Comparison of ENCODE assay signal across 8 mouse cellular contexts in the genomic region with DNA sequence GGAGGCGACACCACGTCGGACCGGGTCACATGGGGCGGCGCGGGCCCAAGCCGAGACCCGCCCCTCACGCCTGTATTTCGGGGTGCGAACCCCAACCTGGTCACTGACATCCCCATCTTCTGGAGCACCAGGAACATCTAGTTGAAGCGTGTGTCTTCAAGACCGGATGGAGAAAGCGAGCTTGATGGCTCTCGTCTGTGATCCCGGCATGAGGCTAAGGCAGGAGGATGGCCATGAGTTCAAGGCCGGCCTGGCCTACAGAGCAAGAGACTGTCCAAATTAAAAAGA. TPM values are rescaled to one million over a fixed set of nuclear protein-coding genes. Genes with fewer than 3 reads are reported as not detected.
A peak's percentile ranks its signal among the peaks of the same experiment; 100 is the strongest.
DNase-seq lines count a peak whose midpoint lies in the region; ATAC-seq and TF ChIP-seq lines count a peak whose summit lies in the region.

No protein-coding gene starts in this region.

- no peak; the same call in 1 of the 2 replicates for ATAC-seq in embryonic facial prominence, embryonic 15.5 days (ENCODE audit: insufficient number of reproducible peaks, low FRiP score, low TSS enrichment, low read depth)
- ATAC-seq in limb, embryonic 13.5 days (ENCODE audit: low FRiP score, low read depth) = no peak; the same call in 1 of the 2 replicates
- ATAC-seq in neural tube, embryonic 13.5 days (ENCODE audit: low read depth) = no peak

- peak; percentile 68 for DNase-seq in layer of hippocampus, adult 9-11 months
- DNase-seq in layer of hippocampus, adult 18-20 months (ENCODE audit: low spot score in 2 of 2) = no peak
- peak; percentile 89 for DNase-seq in MEL (ENCODE audit: low read depth, low spot score)
- no peak for DNase-seq in urinary bladder, postnatal 4 days (ENCODE audit: low spot score in 2 of 2)
- DNase-seq in ovary, postnatal 14 days (ENCODE audit: low spot score) = no peak

- H3K4me1 ChIP-seq in MEL (ENCODE audit: control insufficient read depth in 1 of 2, insufficient read depth in 2 of 2, low read length in 2 of 2) = peaks cover 11 to 18% of the 10 kb centered on the region in 2 experiments
- H3K4me1 ChIP-seq in embryonic facial prominence, embryonic 15.5 days = peaks cover 33% of the 10 kb centered on the region
- H3K4me1 ChIP-seq in limb, embryonic 13.5 days = peaks cover 39% of the 10 kb centered on the region
- peaks cover 39% of the 10 kb centered on the region for H3K4me1 ChIP-seq in neural tube, embryonic 13.5 days (replicated peaks)

- TF ChIP-seq RAD21 in MEL (IDR thresholded peaks at IDR 0.05; ENCODE audit: low read depth, low read length) = no peak

- TF ChIP-seq POLR2A in MEL (IDR thresholded peaks at IDR 0.05; ENCODE audit: control insufficient read depth in 1 of 2, insufficient read depth in 1 of 2, low read depth in 1 of 2, low read length in 2 of 2, poor library complexity in 1 of 2) = peak in 1 of 2 experiments; percentile 33; a peak in 2 of 4 replicates

- no peak for TF ChIP-seq EP300 in MEL (IDR thresholded peaks at IDR 0.05; ENCODE audit: low read depth in 1 of 2, low read length in 2 of 2)

- peaks cover 19% of the 10 kb centered on the region for H3K79me2 ChIP-seq in MEL (ENCODE audit: control insufficient read depth, insufficient read depth, low read length, poor library complexity)

- WGBS in embryonic facial prominence, embryonic 15.5 days = 15% methylated on average over 18 of the region's 18 CpGs
- 17% methylated on average over 18 of the region's 18 CpGs for WGBS in limb, embryonic 13.5 days
- WGBS in neural tube, embryonic 13.5 days = 19% methylated on average over 18 of the region's 18 CpGs

- no peaks in the 10 kb centered on the region for H3K9me3 ChIP-seq in MEL (replicated peaks; ENCODE audit: insufficient read depth, low read length)
- H3K9me3 ChIP-seq in embryonic facial prominence, embryonic 15.5 days (replicated peaks) = no peaks in the 10 kb centered on the region
- no peaks in the 10 kb centered on the region for H3K9me3 ChIP-seq in limb, embryonic 13.5 days
- H3K9me3 ChIP-seq in neural tube, embryonic 13.5 days = no peaks in the 10 kb centered on the region

- H3K9ac ChIP-seq in MEL (ENCODE audit: control insufficient read depth, low read depth, low read length, poor library complexity, severe bottlenecking) = peak overlapping the region; percentile 95
- peak overlapping the region; percentile 97 for H3K9ac ChIP-seq in embryonic facial prominence, embryonic 15.5 days
- peak overlapping the region; percentile 99 for H3K9ac ChIP-seq in limb, embryonic 13.5 days
- peak overlapping the region; percentile 99 for H3K9ac ChIP-seq in neural tube, embryonic 13.5 days

- H3K4me3 ChIP-seq in MEL (ENCODE audit: control insufficient read depth in 1 of 2, insufficient read depth in 1 of 2, low read depth in 2 of 2, low read length in 2 of 2) = peak overlapping the region; percentile 84 to 87
- H3K4me3 ChIP-seq in embryonic facial prominence, embryonic 15.5 days (replicated peaks) = peak overlapping the region; percentile 89
- H3K4me3 ChIP-seq in limb, embryonic 13.5 days = peak overlapping the region; percentile 90
- H3K4me3 ChIP-seq in neural tube, embryonic 13.5 days = peak overlapping the region; percentile 83

- no peak for TF ChIP-seq CTCF in MEL (IDR thresholded peaks at IDR 0.05 in 2 of 3, conservative IDR thresholded peaks at IDR 0.05 in 1 of 3; ENCODE audit: control insufficient read depth in 1 of 3, insufficient read depth in 1 of 3, low read depth in 2 of 3, low read length in 3 of 3, poor library complexity in 1 of 3, severe bottlenecking in 1 of 3)

- peak overlapping the region; percentile 1; the same call in 1 of the 2 replicates for H3K27ac ChIP-seq in MEL (ENCODE audit: control insufficient read depth, low read depth, low read length)
- H3K27ac ChIP-seq in embryonic facial prominence, embryonic 15.5 days (replicated peaks) = peak overlapping the region; percentile 93
- H3K27ac ChIP-seq in limb, embryonic 13.5 days = peak overlapping the region; percentile 97
- H3K27ac ChIP-seq in neural tube, embryonic 13.5 days (replicated peaks) = peak overlapping the region; percentile 97

- peaks cover 0 to 23% of the 10 kb centered on the region in 2 experiments; a peak in 2 of 4 replicates for H3K36me3 ChIP-seq in MEL (ENCODE audit: control insufficient read depth in 1 of 2, insufficient read depth in 2 of 2, low read length in 2 of 2)
- H3K36me3 ChIP-seq in embryonic facial prominence, embryonic 15.5 days = no peaks in the 10 kb centered on the region
- H3K36me3 ChIP-seq in limb, embryonic 13.5 days = no peaks in the 10 kb centered on the region
- H3K36me3 ChIP-seq in neural tube, embryonic 13.5 days = no peaks in the 10 kb centered on the region

- no peaks in the 10 kb centered on the region for H3K27me3 ChIP-seq in MEL (ENCODE audit: control insufficient read depth in 1 of 2, insufficient read depth in 2 of 2, low read length in 2 of 2)
- H3K27me3 ChIP-seq in embryonic facial prominence, embryonic 15.5 days = no peaks in the 10 kb centered on the region
- no peaks in the 10 kb centered on the region for H3K27me3 ChIP-seq in limb, embryonic 13.5 days
- no peaks in the 10 kb centered on the region for H3K27me3 ChIP-seq in neural tube, embryonic 13.5 days

- peak overlapping the region; percentile 69 for H3K4me2 ChIP-seq in embryonic facial prominence, embryonic 15.5 days (replicated peaks)
- peak overlapping the region; percentile 72 for H3K4me2 ChIP-seq in limb, embryonic 13.5 days (replicated peaks)
- H3K4me2 ChIP-seq in neural tube, embryonic 13.5 days = peak overlapping the region; percentile 75

TF ChIP-seq in MEL, 35 proteins besides CTCF, POLR2A, EP300 and RAD21:
- TF ChIP-seq USF2 (IDR thresholded peaks at IDR 0.05; ENCODE audit: borderline replicate concordance in 1 of 2, insufficient read depth in 1 of 2, low read depth in 1 of 2, low read length in 2 of 2) (peak in 1 of 2 experiments; percentile 68; a peak in 2 of 4 replicates), MAZ (IDR thresholded peaks at IDR 0.05; ENCODE audit: low read depth, low read length) (no peak), JUND (IDR thresholded peaks at IDR 0.05; ENCODE audit: low read depth, low read length) (no peak), HCFC1 (IDR thresholded peaks at IDR 0.05; ENCODE audit: low read depth, low read length) (no peak; the same call in 1 of the 2 replicates), MXI1 (IDR thresholded peaks at IDR 0.05; ENCODE audit: low read depth, low read length) (peak; percentile 80), TCF12 (IDR thresholded peaks at IDR 0.05; ENCODE audit: low read depth, low read length) (peak; percentile 51; the same call in 1 of the 2 replicates), ETS1 (IDR thresholded peaks at IDR 0.05; ENCODE audit: low read depth, low read length) (no peak), E2F4 (IDR thresholded peaks at IDR 0.05; ENCODE audit: borderline replicate concordance, low read depth, low read length) (no peak), USF1 (IDR thresholded peaks at IDR 0.05; ENCODE audit: low read depth, low read length) (peak; percentile 96), MAX (IDR thresholded peaks at IDR 0.05; ENCODE audit: low read length) (peak; percentile 92), TBP (IDR thresholded peaks at IDR 0.05; ENCODE audit: low read depth, low read length) (peak; percentile 44; the same call in 1 of the 2 replicates), NRF1 (IDR thresholded peaks at IDR 0.05; ENCODE audit: insufficient read depth, low read depth, low read length, poor library complexity, severe bottlenecking) (0 out of 2 replicates have a peak, but pooled peaks have one; percentile 22), RCOR1 (IDR thresholded peaks at IDR 0.05; ENCODE audit: low read depth, low read length) (peak; percentile 22), KAT2A (conservative IDR thresholded peaks at IDR 0.05; ENCODE audit: low read depth, low read length) (no peak; the same call in 1 of the 2 replicates), SIN3A (IDR thresholded peaks at IDR 0.05; ENCODE audit: low read length) (no peak; the same call in 1 of the 2 replicates)

RNA-seq across cellular contexts. Expression of a gene that starts 0.3 kb away (rescaled TPM):
- total RNA-seq in layer of hippocampus, adult 18-20 months (2021) = 10 to 100 TPM; 36.4 to 38.7 TPM
- 9.4 and 12.4 TPM in 2 replicates for total RNA-seq in MEL (2012; rRNA removed)
- 10 to 100 TPM in 1 of 2 experiments, not detected in 1; 45.3 TPM for polyA plus RNA-seq in MEL (2012; ENCODE audit: insufficient read depth in 1 of 2, insufficient read length in 2 of 2, low read depth in 1 of 2, low replicate concordance in 2 of 2, missing spikeins in 1 of 2)
- 6.0 and 6.2 TPM in 2 replicates for polyA plus RNA-seq in embryonic facial prominence, embryonic 15.5 days (2015; fragmentation: Nextera tagmentation; extraction: Ambion mirVana)
- polyA plus RNA-seq in limb, embryonic 13.5 days (2015; fragmentation: Nextera tagmentation; extraction: Ambion mirVana) = 4.5 and 5.6 TPM in 2 replicates
- polyA plus RNA-seq in neural tube, embryonic 13.5 days (2015; fragmentation: Nextera tagmentation; extraction: Ambion mirVana) = 6.4 and 6.9 TPM in 2 replicates

Comparison
In these comparisons a context has a peak if more than half of its experiments do, and no peak if none do; other contexts are left out.
1. DNase-seq: peak in layer of hippocampus, adult 9-11 months (single experiment) and MEL (single experiment); none in layer of hippocampus, adult 18-20 months (0 of 2), urinary bladder, postnatal 4 days (0 of 2) and ovary, postnatal 14 days (single experiment).
2. H3K27ac ChIP-seq: peak in every context shown above with its lines; median percentile 97 in limb, embryonic 13.5 days; 97 in neural tube, embryonic 13.5 days; 93 in embryonic facial prominence, embryonic 15.5 days; 1 in MEL.
3. Peak in every context shown above with its lines, with median percentiles within 50 percentile points of each other: H3K4me3 ChIP-seq, H3K9ac ChIP-seq and H3K4me2 ChIP-seq.